Mouse (Mus musculus) embryonic fibroblast, embryonic 13.5 days (primary cell): ENCODE data around the gene Cdyl.

Experiments used
- CTCF ChIP-seq: IDR thresholded peaks from 2 replicates; pipeline ENCODE4 v1.5.1; 2011; ENCODE audit warnings: mild to moderate bottlenecking, control low read depth, low read length, moderate library complexity, borderline replicate concordance; ENCODE audit not compliant: insufficient read depth
- POLR2A ChIP-seq: IDR thresholded peaks from 2 replicates; pipeline ENCODE4 v1.6.1; 2011; ENCODE audit warnings: low read depth, mild to moderate bottlenecking, control low read depth, low read length, moderate library complexity

DNA sequence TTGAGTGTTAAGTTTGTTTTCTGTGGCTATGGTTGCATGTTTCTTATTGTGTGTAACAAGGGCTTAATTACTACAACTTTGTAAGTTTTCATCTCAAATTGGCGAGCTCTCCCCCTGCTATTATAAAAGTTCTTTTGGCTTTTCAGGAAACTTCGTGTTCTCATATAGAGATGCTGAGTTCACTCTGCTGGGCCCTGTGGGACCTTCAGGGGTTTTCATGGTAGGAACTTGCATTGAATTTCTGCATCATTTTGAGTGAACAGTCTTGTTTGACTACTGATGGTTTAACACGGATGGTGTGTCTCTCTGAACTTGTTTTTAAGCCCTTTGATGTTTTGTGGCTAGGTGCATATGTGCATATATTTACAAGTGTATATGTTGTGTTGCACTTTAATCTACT, 121.1 kb downstream of the Cdyl start:
- TF ChIP-seq POLR2A (no peak), CTCF (no peak)
